Mouse (Mus musculus) limb, embryonic 13.5 days (tissue): ENCODE results near the gene Gpbar1. TPM values are rescaled to one million over a fixed set of nuclear protein-coding genes. Genes with fewer than 3 reads are reported as not detected.
A peak's percentile ranks its signal among the peaks of the same experiment; 100 is the strongest.

Experiments
- ATAC-seq: fragments of 200-750 bp; cut with Nextera tagmentation; 2 replicates; pipeline ENCODE4 v1.8.0; 2017; ENCODE audit warnings: low read depth, moderate number of reproducible peaks, moderate TSS enrichment; ENCODE audit not compliant: low FRiP score
- H3K27ac ChIP-seq: fragments of 300-500 bp; sonication (generic); 2 replicates; pipeline ENCODE4 v1.5.1; 2015; ENCODE audit warnings: inconsistent platforms, mild to moderate bottlenecking, moderate library complexity
- H3K27me3 ChIP-seq: fragments of 300-500 bp; sonication (generic); 2 replicates; pipeline ENCODE4 v1.6.1; 2015; ENCODE audit warnings: mild to moderate bottlenecking, inconsistent platforms
- H3K36me3 ChIP-seq: fragments of 300-500 bp; sonication (generic); 2 replicates; pipeline ENCODE4 v1.6.1; 2015; ENCODE audit warnings: inconsistent platforms, mild to moderate bottlenecking, moderate library complexity
- H3K4me1 ChIP-seq: fragments of 300-500 bp; sonication (generic); 2 replicates; pipeline ENCODE4 v1.6.1; 2015; ENCODE audit warnings: inconsistent platforms
- H3K4me2 ChIP-seq: fragments of 300-500 bp; sonication (generic); replicated peaks from 2 replicates; pipeline ENCODE4 v1.6.1; 2015; ENCODE audit warnings: inconsistent platforms, mild to moderate bottlenecking, moderate library complexity
- H3K4me3 ChIP-seq: fragments of 300-500 bp; sonication (generic); 2 replicates; pipeline ENCODE4 v1.5.1; 2015; ENCODE audit warnings: moderate library complexity, mild to moderate bottlenecking, inconsistent platforms
- H3K9ac ChIP-seq: fragments of 300-500 bp; sonication (generic); 2 replicates; pipeline ENCODE4 v1.6.1; 2015; ENCODE audit warnings: mild to moderate bottlenecking, inconsistent platforms
- H3K9me3 ChIP-seq: fragments of 300-500 bp; sonication (generic); 2 replicates; pipeline ENCODE4 v1.6.1; 2016; ENCODE audit warnings: inconsistent platforms
- WGBS: fragments of 180-500 bp; shearing (Covaris S2); methylation state at CpG from one replicate; pipeline ENCODE4 v1.1.7; 2015; 5-methylcytosine and 5-hydroxymethylcytosine counted together
- polyA plus RNA-seq: library from polyadenylated mRNA; unstranded; fragments of >200 nt; fragmentation: Nextera tagmentation; extraction: Ambion mirVana; gene quantifications from 2 replicates; pipeline ENCODE4 v1.2.1, GENCODE M21; 2015

Gene Gpbar1
- polyA plus RNA-seq, 1 experiment from 2014 or later = 0.31 TPM

DNA sequence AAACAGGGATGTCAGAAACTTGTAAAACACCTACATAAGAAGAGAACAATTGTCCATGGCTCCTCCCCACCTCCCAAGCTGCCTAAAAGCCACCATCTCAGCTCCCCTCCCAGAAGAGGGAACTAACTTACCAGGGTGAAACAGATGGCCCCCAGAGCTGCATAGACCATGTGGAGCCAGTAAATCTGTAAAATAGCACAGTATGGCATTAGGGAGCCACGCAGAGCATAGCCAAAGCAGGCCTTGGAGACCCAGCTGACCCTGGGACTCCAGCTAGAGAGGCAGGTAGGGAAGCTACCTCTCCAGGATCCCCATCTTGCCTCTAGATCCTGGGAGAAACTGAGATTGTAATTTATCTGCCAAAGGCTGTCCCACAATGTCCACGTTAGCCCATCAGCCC lies 11.4 kb downstream of the Gpbar1 start:
- no peak for ATAC-seq
- no peaks in the 10 kb centered on the region for H3K9me3 ChIP-seq
- H3K9ac ChIP-seq = 0 out of 2 replicates have a peak overlapping the region, but pooled peaks have one; percentile 8
- H3K36me3 ChIP-seq = peaks cover 65% of the 10 kb centered on the region
- H3K4me1 ChIP-seq = peaks cover 21% of the 10 kb centered on the region
- H3K27me3 ChIP-seq = no peaks in the 10 kb centered on the region
- 81% methylated on average over 2 of the region's 2 CpGs for WGBS
- H3K27ac ChIP-seq = no peak overlapping the region
- H3K4me2 ChIP-seq = no peak overlapping the region
- no peak overlapping the region for H3K4me3 ChIP-seq

DNA sequence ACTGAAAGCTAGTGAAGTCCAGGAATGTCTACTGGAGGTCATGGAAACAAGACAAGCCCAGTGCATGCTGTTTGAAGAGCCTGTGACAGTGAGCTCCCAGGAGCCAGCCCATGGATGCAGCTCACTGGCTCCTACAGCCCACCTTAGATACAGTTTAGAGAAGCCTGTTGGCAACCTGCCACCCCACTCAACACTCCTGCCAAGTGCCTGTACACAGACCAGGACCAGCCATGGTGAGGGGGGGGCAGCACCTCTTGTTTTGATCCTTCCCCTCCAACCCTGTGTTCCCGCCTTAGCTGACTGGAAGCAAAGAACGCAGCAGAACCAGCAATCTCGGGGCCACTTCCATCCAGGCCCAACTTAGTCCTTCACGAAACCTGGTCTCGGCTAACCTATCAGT lies 11.8 kb downstream of the Gpbar1 start:
- 88% methylated on average over 5 of the region's 5 CpGs for WGBS
- Histone ChIP-seq H3K4me1 (peaks cover 25% of the 10 kb centered on the region), H3K4me2 (no peak overlapping the region), H3K9me3 (no peaks in the 10 kb centered on the region), H3K27ac (no peak overlapping the region), H3K4me3 (no peak overlapping the region), H3K27me3 (no peaks in the 10 kb centered on the region), H3K9ac (0 out of 2 replicates have a peak overlapping the region, but pooled peaks have one; percentile 8), H3K36me3 (peaks cover 65% of the 10 kb centered on the region)
- no peak for ATAC-seq

DNA sequence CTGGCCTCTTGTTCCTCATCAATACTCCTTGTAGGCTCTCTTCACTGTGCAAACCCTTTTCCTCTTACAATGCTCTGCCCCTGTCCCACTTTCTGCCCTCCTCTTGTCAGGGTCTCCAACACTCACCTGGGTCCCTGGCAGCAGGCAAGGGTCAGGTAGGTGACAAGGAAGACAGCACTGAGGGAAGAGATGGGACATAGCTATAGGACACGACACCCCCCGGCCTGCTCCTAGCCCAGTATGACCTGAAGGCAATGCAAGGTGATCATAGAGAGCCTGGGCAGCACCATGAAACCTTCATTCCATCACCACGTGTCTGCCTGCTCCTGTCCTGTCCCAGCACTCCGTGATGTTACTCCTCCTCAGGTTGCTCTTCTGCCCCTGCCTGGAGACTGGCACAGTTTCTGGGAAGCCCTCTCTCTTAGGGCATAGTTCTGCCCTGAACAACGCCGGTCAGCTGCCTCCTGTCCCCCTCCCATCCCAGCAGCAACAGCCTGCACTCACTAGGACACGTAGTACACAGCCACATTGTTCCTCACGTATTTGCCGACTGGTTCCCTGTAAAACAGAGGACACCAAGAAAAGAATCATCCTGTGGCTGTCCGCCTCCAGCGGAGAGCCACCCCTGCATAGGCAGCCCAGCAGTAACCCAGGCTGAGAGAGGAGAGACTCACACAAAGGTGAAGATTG lies 14.1 kb downstream of the Gpbar1 start:
- no peak overlapping the region for H3K4me3 ChIP-seq
- H3K27me3 ChIP-seq = no peaks in the 10 kb centered on the region
- H3K27ac ChIP-seq = no peak overlapping the region
- ATAC-seq = no peak
- H3K36me3 ChIP-seq = peaks cover 65% of the 10 kb centered on the region
- H3K9me3 ChIP-seq = no peaks in the 10 kb centered on the region
- H3K9ac ChIP-seq = no peak overlapping the region
- H3K4me2 ChIP-seq = no peak overlapping the region
- H3K4me1 ChIP-seq = peaks cover 31% of the 10 kb centered on the region
- WGBS = 89% methylated on average over 11 of the region's 11 CpGs

DNA sequence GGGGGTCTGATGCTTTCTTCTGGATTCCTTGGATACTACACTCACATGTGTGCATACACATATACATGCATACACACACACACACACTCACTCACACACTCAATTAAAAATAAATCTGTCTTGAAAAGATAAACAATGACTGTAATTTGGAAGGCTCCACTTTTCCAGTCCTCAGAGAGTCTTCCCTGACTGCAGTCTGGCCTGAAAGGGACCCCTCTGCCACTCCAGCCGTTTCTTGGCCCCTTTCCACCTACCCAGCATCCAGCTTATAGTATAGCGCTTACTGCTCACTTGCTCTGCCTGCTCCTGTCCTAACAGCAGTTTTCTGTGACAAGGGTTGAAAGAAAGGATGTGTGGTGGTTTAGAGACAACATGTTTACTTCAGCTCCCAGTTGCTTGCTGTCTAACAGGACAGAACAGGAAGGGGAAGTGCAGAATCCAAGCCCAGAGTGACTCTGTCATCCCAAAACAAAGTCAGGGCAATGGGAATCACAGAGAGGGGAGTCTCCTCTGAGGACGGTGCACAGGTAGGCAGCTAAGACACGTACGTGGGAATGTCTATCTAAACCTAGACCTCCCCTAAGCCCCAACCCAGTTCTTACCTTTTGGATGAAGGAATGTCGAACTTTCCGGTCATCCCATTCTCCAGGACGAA lies 15.1 kb downstream of the Gpbar1 start:
- no peak overlapping the region for H3K4me3 ChIP-seq
- no peak for ATAC-seq
- H3K9me3 ChIP-seq = no peaks in the 10 kb centered on the region
- no peaks in the 10 kb centered on the region for H3K27me3 ChIP-seq
- peaks cover 31% of the 10 kb centered on the region for H3K4me1 ChIP-seq
- WGBS = 87% methylated on average over 8 of the region's 8 CpGs
- no peak overlapping the region for H3K9ac ChIP-seq
- H3K4me2 ChIP-seq = no peak overlapping the region
- peaks cover 59% of the 10 kb centered on the region for H3K36me3 ChIP-seq
- H3K27ac ChIP-seq = no peak overlapping the region

DNA sequence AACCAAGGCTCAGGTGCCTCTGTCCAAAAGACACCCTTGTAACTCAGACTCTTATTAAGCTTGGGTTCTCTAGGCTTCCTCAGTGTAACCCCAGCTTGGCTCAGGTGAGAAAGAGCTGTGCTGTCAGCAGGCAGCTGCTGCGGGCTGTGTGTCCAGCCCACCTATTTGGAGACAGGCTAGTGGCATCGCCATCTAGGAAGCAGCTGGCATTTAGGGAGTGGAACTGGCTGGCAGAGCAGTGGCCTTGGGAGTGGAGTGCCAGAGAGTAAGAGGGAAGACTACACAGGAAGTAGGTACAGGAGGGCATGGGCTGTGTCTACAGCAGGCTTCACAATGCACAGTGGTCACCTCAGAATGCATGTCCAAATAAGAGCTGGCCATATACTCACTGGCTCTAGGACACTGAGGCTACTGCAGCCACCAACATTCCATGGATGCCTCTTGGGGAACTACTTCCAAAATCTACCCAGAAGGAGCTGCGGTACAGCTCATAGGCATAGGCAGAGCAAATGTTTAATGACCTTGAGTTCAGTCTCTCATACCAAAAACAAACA lies 15.8 kb downstream of the Gpbar1 start:
- no peak for ATAC-seq
- Histone ChIP-seq H3K27ac (no peak overlapping the region), H3K4me2 (no peak overlapping the region), H3K9me3 (no peaks in the 10 kb centered on the region), H3K27me3 (no peaks in the 10 kb centered on the region), H3K9ac (no peak overlapping the region), H3K4me3 (no peak overlapping the region), H3K4me1 (peaks cover 36% of the 10 kb centered on the region), H3K36me3 (peaks cover 52% of the 10 kb centered on the region)
- 90% methylated on average over 3 of the region's 3 CpGs for WGBS

DNA sequence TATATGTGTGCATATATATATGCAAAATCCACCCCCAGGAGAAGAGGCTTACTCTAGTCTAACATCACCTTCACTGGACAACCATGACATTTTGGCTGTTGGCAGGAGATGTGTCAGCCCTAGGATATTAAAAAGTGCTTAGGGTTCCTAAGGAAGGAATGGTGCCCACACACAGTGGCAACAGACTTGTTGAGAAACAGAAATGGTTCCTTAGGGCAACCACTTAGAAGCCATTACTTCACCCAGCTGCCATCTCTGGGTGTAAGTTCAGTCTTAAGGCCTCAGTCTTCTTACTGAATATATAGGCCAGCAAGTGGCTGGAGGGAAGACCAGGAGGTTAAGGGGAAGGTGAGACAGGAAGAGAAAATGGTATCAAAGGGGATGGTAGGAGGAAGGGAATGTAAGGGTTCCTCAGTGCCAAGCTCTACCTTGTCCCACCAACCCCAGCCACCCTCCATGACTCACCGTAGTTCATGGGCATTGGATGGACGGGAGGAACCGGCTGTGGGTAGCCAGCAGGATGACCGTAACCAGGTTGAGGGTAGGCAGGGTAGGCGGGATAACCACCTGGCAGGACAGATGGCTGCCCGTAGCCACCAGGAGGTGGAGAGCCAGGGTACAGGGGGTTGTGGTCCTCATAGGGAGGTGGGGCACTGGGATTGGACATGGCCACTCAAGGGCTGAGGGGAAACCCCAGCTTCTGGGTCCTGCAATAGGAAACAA lies 16.5 kb downstream of the Gpbar1 start:
- H3K27ac ChIP-seq = peak overlapping the region; percentile 93
- H3K36me3 ChIP-seq = peaks cover 45% of the 10 kb centered on the region
- no peak overlapping the region for H3K4me3 ChIP-seq
- H3K27me3 ChIP-seq = no peaks in the 10 kb centered on the region
- WGBS = 90% methylated on average over 6 of the region's 6 CpGs
- peak overlapping the region; percentile 66 for H3K9ac ChIP-seq
- peaks cover 38% of the 10 kb centered on the region for H3K4me1 ChIP-seq
- H3K4me2 ChIP-seq = peak overlapping the region; percentile 44
- no peaks in the 10 kb centered on the region for H3K9me3 ChIP-seq
- ATAC-seq = no peak

DNA sequence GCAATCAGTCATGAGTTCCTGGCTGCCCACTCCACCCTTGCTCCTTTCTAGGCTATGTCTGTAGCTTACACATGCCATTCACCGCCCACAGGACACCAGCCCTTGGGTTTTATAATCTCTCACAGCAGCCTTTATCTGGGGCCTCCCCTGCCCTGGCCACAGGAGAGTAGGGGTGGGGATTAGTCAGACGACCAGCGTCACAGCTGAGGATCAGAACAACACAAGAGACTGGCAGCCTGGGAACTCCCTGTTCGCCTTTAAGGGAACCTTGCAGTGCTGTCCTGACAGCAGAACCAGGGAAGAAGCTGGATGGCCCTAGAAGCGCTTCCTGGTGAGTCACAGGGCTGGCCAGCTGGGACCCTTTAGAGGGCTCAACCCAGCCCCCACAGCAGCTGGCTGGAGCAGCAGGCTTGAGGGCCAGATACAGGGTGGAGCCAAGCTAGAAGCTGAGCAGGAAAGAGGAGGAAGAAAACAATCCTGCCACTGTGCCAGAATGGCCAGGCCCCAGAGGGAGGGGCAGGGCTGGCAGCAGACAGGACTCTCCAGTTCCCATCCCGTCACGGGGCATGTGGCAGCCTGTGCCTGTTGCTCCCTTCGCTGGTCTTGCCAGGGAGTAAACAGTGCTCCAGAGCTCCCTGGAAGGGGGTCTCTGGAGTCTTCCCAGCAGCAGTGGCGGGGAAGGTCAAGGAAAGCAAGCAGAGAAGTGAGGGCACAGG lies 17.3 kb downstream of the Gpbar1 start:
- Histone ChIP-seq H3K4me3 (peak overlapping the region; percentile 5; the same call in 1 of the 2 replicates), H3K4me1 (peaks cover 34% of the 10 kb centered on the region), H3K9me3 (no peaks in the 10 kb centered on the region), H3K27ac (peak overlapping the region; percentile 93), H3K9ac (peak overlapping the region; percentile 66), H3K4me2 (peak overlapping the region; percentile 44), H3K27me3 (no peaks in the 10 kb centered on the region), H3K36me3 (peaks cover 37% of the 10 kb centered on the region)
- peak; percentile 91 for ATAC-seq
- WGBS = 12% methylated on average over 9 of the region's 9 CpGs

DNA sequence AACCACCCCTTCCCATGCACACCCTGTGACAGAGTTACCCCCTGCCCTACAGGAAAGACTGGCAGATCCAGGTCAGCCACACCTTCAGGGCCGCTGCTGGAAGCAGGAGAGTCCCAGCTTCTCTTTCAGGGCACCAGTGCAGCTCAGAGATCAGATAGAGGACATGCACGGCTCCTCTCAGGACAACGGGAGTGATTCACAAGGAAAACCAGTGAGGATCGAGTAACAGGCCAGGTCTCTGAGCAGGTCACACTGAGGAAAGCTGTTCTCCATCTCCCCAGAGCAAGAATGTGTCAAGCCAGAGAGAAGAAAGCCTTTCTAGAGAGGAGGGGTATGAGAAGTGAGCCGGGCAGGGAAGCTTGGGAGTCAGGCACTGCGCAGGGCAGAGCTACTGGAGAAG lies 18.1 kb downstream of the Gpbar1 start:
- Histone ChIP-seq H3K27ac (peak overlapping the region; percentile 93), H3K27me3 (no peaks in the 10 kb centered on the region), H3K4me1 (peaks cover 34% of the 10 kb centered on the region), H3K9ac (peak overlapping the region; percentile 66), H3K4me2 (peak overlapping the region; percentile 44), H3K4me3 (no peak overlapping the region), H3K36me3 (peaks cover 30% of the 10 kb centered on the region), H3K9me3 (no peaks in the 10 kb centered on the region)
- ATAC-seq = no peak
- WGBS = 40% methylated on average over 6 of the region's 6 CpGs

DNA sequence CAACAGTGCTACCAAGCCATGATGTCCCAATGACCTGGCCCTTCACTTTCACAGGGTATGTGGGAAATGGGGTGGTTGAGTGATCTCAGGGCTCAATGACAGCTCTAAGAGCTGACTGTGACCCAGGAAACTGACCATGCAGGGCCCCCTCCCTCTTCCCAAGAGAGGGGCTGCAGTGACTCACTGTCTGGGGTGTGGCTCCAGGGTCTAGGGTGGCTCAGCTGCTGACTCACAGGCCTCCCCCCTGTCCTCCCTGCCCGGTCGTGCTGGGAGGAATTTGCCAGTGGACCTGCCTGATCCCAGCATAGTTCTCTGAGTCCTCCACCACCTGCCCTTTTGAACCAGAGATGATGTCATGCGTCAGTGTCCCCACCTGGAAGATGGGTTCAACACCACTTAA lies 18.9 kb downstream of the Gpbar1 start:
- H3K4me3 ChIP-seq = no peak overlapping the region
- no peak for ATAC-seq
- no peak overlapping the region for H3K9ac ChIP-seq
- WGBS = 59% methylated on average over 3 of the region's 3 CpGs
- H3K27me3 ChIP-seq = no peaks in the 10 kb centered on the region
- peaks cover 42% of the 10 kb centered on the region for H3K4me1 ChIP-seq
- 0 out of 2 replicates have a peak overlapping the region, but pooled peaks have one; percentile 93 for H3K27ac ChIP-seq
- H3K36me3 ChIP-seq = peaks cover 22% of the 10 kb centered on the region
- H3K9me3 ChIP-seq = no peaks in the 10 kb centered on the region
- no peak overlapping the region for H3K4me2 ChIP-seq

DNA sequence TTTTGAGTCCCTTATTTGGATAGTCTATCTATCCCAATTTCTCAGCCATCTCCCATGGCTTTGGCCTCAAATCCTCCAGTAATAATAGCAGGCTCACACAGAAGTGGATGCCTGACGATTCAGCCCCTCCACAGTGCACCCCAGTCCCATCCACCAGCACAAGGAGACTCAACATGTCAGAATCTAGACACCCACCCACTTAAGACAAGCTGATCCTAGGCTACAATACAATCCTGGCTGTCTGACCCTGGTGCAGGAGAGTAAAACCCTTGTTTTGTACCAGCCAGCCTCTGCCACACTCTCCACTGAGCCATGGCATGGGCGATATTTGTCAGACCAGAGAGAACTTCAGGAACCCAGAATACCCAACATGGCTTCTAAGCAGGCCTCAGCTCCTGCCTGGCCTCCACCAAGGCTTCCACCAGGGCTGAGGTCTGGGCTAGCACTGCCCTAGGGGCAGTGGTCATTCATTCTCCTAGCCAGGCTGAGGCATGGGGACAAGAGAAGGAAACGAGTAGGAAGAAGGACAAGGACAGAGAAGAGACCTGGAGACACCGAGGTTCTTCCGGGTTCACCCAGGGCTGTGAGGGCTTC lies 19.9 kb downstream of the Gpbar1 start:
- Histone ChIP-seq H3K36me3 (peaks cover 12% of the 10 kb centered on the region), H3K27ac (no peak overlapping the region), H3K9ac (no peak overlapping the region), H3K9me3 (no peaks in the 10 kb centered on the region), H3K27me3 (no peaks in the 10 kb centered on the region), H3K4me3 (no peak overlapping the region), H3K4me1 (peaks cover 50% of the 10 kb centered on the region), H3K4me2 (no peak overlapping the region)
- no peak for ATAC-seq
- 82% methylated on average over 5 of the region's 5 CpGs for WGBS

DNA sequence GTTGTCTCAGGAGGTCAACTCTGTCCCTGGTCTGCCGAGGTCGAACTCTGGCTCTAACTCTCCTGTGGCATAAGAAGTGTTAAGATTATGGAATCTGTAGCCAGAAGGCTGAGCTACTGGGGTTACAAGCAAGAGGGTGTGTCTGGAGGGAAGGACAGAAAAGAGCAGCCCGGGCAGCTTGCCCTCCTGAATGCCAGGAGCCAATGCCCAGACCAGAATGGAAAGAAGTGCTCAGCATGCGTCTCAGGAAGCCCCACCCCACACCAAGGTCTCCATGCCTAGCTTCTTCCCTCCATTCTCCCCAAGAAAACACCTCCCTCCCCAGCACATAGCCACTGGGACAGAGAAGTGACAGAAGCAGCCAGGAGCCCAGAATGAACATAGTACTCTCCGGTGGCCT lies 20.6 kb downstream of the Gpbar1 start:
- peaks cover 50% of the 10 kb centered on the region for H3K4me1 ChIP-seq
- WGBS = 66% methylated on average over 5 of the region's 5 CpGs
- ATAC-seq = no peak
- H3K9me3 ChIP-seq = no peaks in the 10 kb centered on the region
- H3K9ac ChIP-seq = no peak overlapping the region
- H3K27ac ChIP-seq = no peak overlapping the region
- H3K4me3 ChIP-seq = no peak overlapping the region
- H3K4me2 ChIP-seq = no peak overlapping the region
- H3K36me3 ChIP-seq = peaks cover 4% of the 10 kb centered on the region
- no peaks in the 10 kb centered on the region for H3K27me3 ChIP-seq
